ENCODE assay signal across 11 mouse cellular contexts in the genomic region with DNA sequence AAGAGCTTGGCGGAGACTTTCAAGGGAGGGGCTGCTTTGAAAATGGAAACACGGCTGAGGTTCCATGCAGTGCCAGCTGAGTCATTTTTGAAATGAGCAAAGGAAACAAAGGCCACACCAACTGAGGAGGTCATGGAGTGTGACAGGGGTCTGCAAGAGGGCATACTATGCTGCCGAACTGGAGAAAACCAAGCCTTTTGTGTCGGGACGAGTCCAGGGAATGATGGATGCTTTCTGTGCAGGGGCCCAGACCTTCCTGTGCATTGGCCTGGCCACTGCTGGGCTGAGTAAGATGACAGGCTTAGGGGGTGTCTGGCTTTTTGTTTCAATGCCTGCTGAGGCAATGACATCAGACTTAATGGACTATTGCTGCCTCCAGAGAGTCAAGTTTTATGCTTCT.
A peak's percentile ranks its signal among the peaks of the same experiment; 100 is the strongest.
DNase-seq lines count a peak whose midpoint lies in the region; ATAC-seq and TF ChIP-seq lines count a peak whose summit lies in the region.
"Had no signal": no experiment of that assay in that cellular context is flagged by ENCODE, and none has a peak within 500 bp of the region (broad histone marks: within the 10 kb centered on the region; RNA-seq: fewer than 3 reads in every experiment).

No protein-coding gene starts in this region.

- no peak overlapping the region for H3K4me3 ChIP-seq in heart, adult 2 months
- no peak overlapping the region for H3K4me3 ChIP-seq in hindbrain, embryonic 15.5 days
- H3K4me3 ChIP-seq in neural tube, embryonic 11.5 days (ENCODE audit: low read depth, low read length), result no peak overlapping the region
- H3K4me3 ChIP-seq: heart, embryonic 13.5 days had no signal

- H3K4me2 ChIP-seq in hindbrain, embryonic 15.5 days, result no peak overlapping the region
- peak overlapping the region; percentile 13 for H3K4me2 ChIP-seq in neural tube, embryonic 11.5 days (ENCODE audit: low read depth)
- H3K4me2 ChIP-seq: heart, embryonic 13.5 days had no signal

- H3K4me1 ChIP-seq in heart, adult 2 months (ENCODE audit: control insufficient read depth, insufficient read depth, low read length), result no peaks in the 10 kb centered on the region
- H3K4me1 ChIP-seq in hindbrain, embryonic 15.5 days (replicated peaks), result peaks cover 14% of the 10 kb centered on the region
- peaks cover 12% of the 10 kb centered on the region for H3K4me1 ChIP-seq in neural tube, embryonic 11.5 days (ENCODE audit: control insufficient read depth, insufficient read depth, low read length)

- H3K36me3 ChIP-seq in heart, adult 2 months (ENCODE audit: control insufficient read depth, insufficient read depth, low read length), result no peaks in the 10 kb centered on the region
- H3K36me3 ChIP-seq in hindbrain, embryonic 15.5 days, result no peaks in the 10 kb centered on the region
- no peaks in the 10 kb centered on the region for H3K36me3 ChIP-seq in neural tube, embryonic 11.5 days (ENCODE audit: control insufficient read depth, insufficient read depth, low read length)
- H3K36me3 ChIP-seq: heart, embryonic 13.5 days had no signal

- no peak overlapping the region for H3K9ac ChIP-seq in heart, adult 2 months (ENCODE audit: low read depth, low read length)
- no peak overlapping the region for H3K9ac ChIP-seq in hindbrain, embryonic 15.5 days
- peak overlapping the region; percentile 20; the same call in 1 of the 2 replicates for H3K9ac ChIP-seq in neural tube, embryonic 11.5 days (ENCODE audit: low read length)
- H3K9ac ChIP-seq: heart, embryonic 13.5 days had no signal

- H3K79me2 ChIP-seq in heart, adult 2 months (replicated peaks; ENCODE audit: control insufficient read depth, insufficient read depth, low read length), result no peaks in the 10 kb centered on the region

- intact Hi-C loops in heart, adult 2 months (cut with DNase I), result no loop called here
- intact Hi-C loops in left cerebral cortex, postnatal 36 days (cut with DNase I), result no loop called here

- TF ChIP-seq CTCF in heart, adult 2 months (IDR thresholded peaks at IDR 0.05), result no peak

- no peaks in the 10 kb centered on the region for H3K27me3 ChIP-seq in heart, adult 2 months (ENCODE audit: control insufficient read depth, insufficient read depth, low read length)
- H3K27me3 ChIP-seq in hindbrain, embryonic 15.5 days, result no peaks in the 10 kb centered on the region
- H3K27me3 ChIP-seq in neural tube, embryonic 11.5 days (ENCODE audit: control insufficient read depth, insufficient read depth, low read length), result no peaks in the 10 kb centered on the region
- H3K27me3 ChIP-seq: heart, embryonic 13.5 days had no signal

- H3K27ac ChIP-seq in heart, adult 2 months, result no peak overlapping the region
- H3K27ac ChIP-seq in hindbrain, embryonic 15.5 days (replicated peaks), result peak overlapping the region; percentile 68
- peak overlapping the region; percentile 92 for H3K27ac ChIP-seq in neural tube, embryonic 11.5 days (ENCODE audit: low read depth, low read length)
- H3K27ac ChIP-seq: heart, embryonic 13.5 days had no signal

- TF ChIP-seq EP300 in heart, adult 2 months (IDR thresholded peaks at IDR 0.05; ENCODE audit: insufficient read depth, low read depth, low read length), result no peak

- ATAC-seq in hindbrain, embryonic 15.5 days (ENCODE audit: low FRiP score, low read depth), result peak; percentile 76; the same call in 1 of the 2 replicates
- ATAC-seq in neural tube, embryonic 11.5 days (ENCODE audit: insufficient read depth, low FRiP score, low TSS enrichment), result peak; percentile 88
- ATAC-seq: activated CD4-positive, CD25-positive, alpha-beta regulatory T cell, adult 4 months had no signal

- H3K9me3 ChIP-seq in hindbrain, embryonic 15.5 days, result no peaks in the 10 kb centered on the region
- no peaks in the 10 kb centered on the region for H3K9me3 ChIP-seq in neural tube, embryonic 11.5 days (ENCODE audit: control insufficient read depth, low read length)
- H3K9me3 ChIP-seq: heart, embryonic 13.5 days had no signal

- 51% methylated on average over 5 of the region's 5 CpGs for WGBS in heart, adult 2 months
- WGBS in hindbrain, embryonic 15.5 days, result 6% methylated on average over 5 of the region's 5 CpGs
- WGBS in neural tube, embryonic 11.5 days, result 7% methylated on average over 5 of the region's 5 CpGs

- no peak for TF ChIP-seq POLR2A in heart, adult 2 months (IDR thresholded peaks at IDR 0.05; ENCODE audit: insufficient read depth, low read depth, low read length)

- peak; percentile 45 for DNase-seq in heart, adult 11 months
- DNase-seq in heart, adult 2 months, result no peak
- DNase-seq in embryo, embryonic 11 days, result peak; percentile 79
- DNase-seq in neural tube, embryonic 11.5 days (ENCODE audit: low spot score), result peak; percentile 77
- no peak for DNase-seq in adrenal gland, adult (ENCODE audit: inconsistent age in 2 of 2, low spot score in 1 of 2)
- DNase-seq in frontal cortex, postnatal 14 days (ENCODE audit: low spot score in 2 of 2), result no peak
- DNase-seq in left cerebral cortex, postnatal 36 days (ENCODE audit: low spot score in 2 of 2), result no peak
- DNase-seq: cerebellum, adult 9-10 months had no signal

Comparison
In these comparisons a context has a peak if more than half of its experiments do, and no peak if none do; other contexts are left out.
1. DNase-seq: peak in heart, adult 11 months (single experiment), embryo, embryonic 11 days (single experiment) and neural tube, embryonic 11.5 days (single experiment); none in heart, adult 2 months (0 of 2), adrenal gland, adult (0 of 2), frontal cortex, postnatal 14 days (0 of 2) and left cerebral cortex, postnatal 36 days (0 of 2).